Mouse (Mus musculus): ENCODE data around the gene Srsf11.

GRCm38 (mm10) chr3:158032106-158032505 lies 4.3 kb downstream of the Srsf11 start:
- TF ChIP-seq POLR2A (IDR thresholded peaks at IDR 0.05; ENCODE audit: extremely low read depth, insufficient read depth, low read length) (no peak), CTCF (IDR thresholded peaks at IDR 0.05; ENCODE audit: low read depth, low read length) (no peak)

Data from liver, adult 2 months (tissue).